Comparison of ENCODE assay signal across 8 mouse cellular contexts in genomic region chr7:116030597-116031387, GRCm38 (mm10). TPM values are rescaled to one million over a fixed set of nuclear protein-coding genes. Genes with fewer than 3 reads are reported as not detected.
DNase-seq lines count a peak whose midpoint lies in the region; ATAC-seq and TF ChIP-seq lines count a peak whose summit lies in the region.
"Had no signal": no experiment of that assay in that cellular context is flagged by ENCODE, and none has a peak within 500 bp of the region (broad histone marks: within the 10 kb centered on the region; RNA-seq: fewer than 3 reads in every experiment).

No protein-coding gene starts in this region.

- 0 out of 2 replicates have a peak, but pooled peaks cover 3% of the 10 kb centered on the region for H3K27me3 ChIP-seq in forebrain, embryonic 15.5 days
- H3K27me3 ChIP-seq in limb, embryonic 13.5 days: peaks cover 29% of the 10 kb centered on the region
- H3K27me3 ChIP-seq in thymus, adult 2 months (ENCODE audit: control insufficient read depth, insufficient read depth, low read length): peaks cover 34% of the 10 kb centered on the region

- TF ChIP-seq POLR2A in thymus, adult 2 months (IDR thresholded peaks at IDR 0.05; ENCODE audit: control insufficient read depth, extremely low read depth, insufficient read depth, low read length, poor library complexity): no peak

- H3K4me3 ChIP-seq in forebrain, embryonic 15.5 days: peak overlapping the region; percentile 54
- H3K4me3 ChIP-seq in limb, embryonic 13.5 days: peak overlapping the region; percentile 65
- H3K4me3 ChIP-seq in thymus, adult 2 months (ENCODE audit: control insufficient read depth, insufficient read depth, low read length): no peak overlapping the region

- peaks cover 76% of the 10 kb centered on the region for H3K4me1 ChIP-seq in forebrain, embryonic 15.5 days
- H3K4me1 ChIP-seq in limb, embryonic 13.5 days: peaks cover 29% of the 10 kb centered on the region
- H3K4me1 ChIP-seq in thymus, adult 2 months (replicated peaks; ENCODE audit: control insufficient read depth, insufficient read depth, low read length): peaks cover 5% of the 10 kb centered on the region

- no peaks in the 10 kb centered on the region for H3K9me3 ChIP-seq in forebrain, embryonic 15.5 days
- H3K9me3 ChIP-seq in limb, embryonic 13.5 days: no peaks in the 10 kb centered on the region

- peak overlapping the region; percentile 95 for H3K4me2 ChIP-seq in forebrain, embryonic 15.5 days (replicated peaks)
- H3K4me2 ChIP-seq in limb, embryonic 13.5 days (replicated peaks): peak overlapping the region; percentile 99

- H3K27ac ChIP-seq in forebrain, embryonic 15.5 days (replicated peaks): peak overlapping the region; percentile 91
- H3K27ac ChIP-seq in limb, embryonic 13.5 days: peak overlapping the region; percentile 95
- H3K27ac ChIP-seq in thymus, adult 2 months (ENCODE audit: control insufficient read depth, insufficient read depth, low read length): no peak overlapping the region

- intact Hi-C loops in heart, postnatal 36 days (cut with DNase I): loop anchor here (5.0 to 10.0 kb wide), 5 partner anchors 78 to 663 kb away; no protein-coding TSS in a partner anchor

- no peaks in the 10 kb centered on the region for H3K36me3 ChIP-seq in forebrain, embryonic 15.5 days
- H3K36me3 ChIP-seq in limb, embryonic 13.5 days: no peaks in the 10 kb centered on the region
- no peaks in the 10 kb centered on the region for H3K36me3 ChIP-seq in thymus, adult 2 months (ENCODE audit: control insufficient read depth, insufficient read depth, low read length)

- DNase-seq in ES-CJ7 (ENCODE audit: low read depth, low spot score): peak; percentile 32
- DNase-seq in ZHBTc4 (ENCODE audit: low read depth, low spot score): peak; percentile 47
- peak; percentile 62 to 72 for DNase-seq in heart, postnatal 36 days
- peak; percentile 80 for DNase-seq in neural tube, embryonic 10.5 days (ENCODE audit: extremely low spot score, low spot score)
- DNase-seq in thymus, adult 2 months: no peak

- WGBS in forebrain, embryonic 15.5 days: 5% methylated on average over 26 of the region's 26 CpGs
- 9% methylated on average over 26 of the region's 26 CpGs for WGBS in limb, embryonic 13.5 days
- 55% methylated on average over 26 of the region's 26 CpGs for WGBS in thymus, adult 2 months

- ATAC-seq in forebrain, embryonic 15.5 days (replicated peaks): no peak; the same call in 1 of the 2 replicates
- ATAC-seq in limb, embryonic 13.5 days (ENCODE audit: low FRiP score, low read depth): peak; percentile 44

- peak overlapping the region; percentile 79 for H3K9ac ChIP-seq in forebrain, embryonic 15.5 days (replicated peaks)
- H3K9ac ChIP-seq in limb, embryonic 13.5 days: peak overlapping the region; percentile 95

- TF ChIP-seq CTCF in thymus, adult 2 months (IDR thresholded peaks at IDR 0.05; ENCODE audit: borderline replicate concordance, control insufficient read depth, extremely low read depth, insufficient read depth, low read length, poor library complexity): no peak

RNA-seq across cellular contexts. Expression of gene Sox6, which starts 7.8 kb away (rescaled TPM):
- 111 and 116 TPM in 2 replicates for polyA plus RNA-seq in forebrain, embryonic 15.5 days (2015; fragmentation: Nextera tagmentation; extraction: Ambion mirVana)
- 10 to 100 TPM; 24.0 to 30.4 TPM for total RNA-seq in heart, postnatal 36 days (2021)
- 105 and 124 TPM in 2 replicates for polyA plus RNA-seq in limb, embryonic 13.5 days (2015; fragmentation: Nextera tagmentation; extraction: Ambion mirVana)
- 1.1 and 2.1 TPM in 2 replicates for polyA plus RNA-seq in thymus, adult 2 months (2012; rRNA removed)

RNA-seq across cellular contexts. Expression of gene 1110004F10Rik, which starts 8.4 kb away (rescaled TPM):
- polyA plus RNA-seq in forebrain, embryonic 15.5 days (2015; fragmentation: Nextera tagmentation; extraction: Ambion mirVana): 360 and 363 TPM in 2 replicates
- 10 to 100 TPM; 51.2 to 55.9 TPM for total RNA-seq in heart, postnatal 36 days (2021)
- polyA plus RNA-seq in limb, embryonic 13.5 days (2015; fragmentation: Nextera tagmentation; extraction: Ambion mirVana): 319 and 338 TPM in 2 replicates
- polyA plus RNA-seq in thymus, adult 2 months (2012; rRNA removed): 58.5 and 61.4 TPM in 2 replicates

RNA-seq across cellular contexts. Expression of gene Gm4353, which starts 53.6 kb away (rescaled TPM):
- polyA plus RNA-seq in forebrain, embryonic 15.5 days (2015; fragmentation: Nextera tagmentation; extraction: Ambion mirVana): 0.55 and 1.0 TPM in 2 replicates
- total RNA-seq in heart, postnatal 36 days (2021): 1 to 10 TPM; 1.3 TPM
- polyA plus RNA-seq in limb, embryonic 13.5 days (2015; fragmentation: Nextera tagmentation; extraction: Ambion mirVana): 1.6 and 1.7 TPM in 2 replicates
- polyA plus RNA-seq in thymus, adult 2 months (2012; rRNA removed): 1.1 and 1.5 TPM in 2 replicates
- total RNA-seq: neutrophil, adult 5-6 weeks had no signal

Comparison
In these comparisons a context has a peak if more than half of its experiments do, and no peak if none do; other contexts are left out.
1. RNA of gene Sox6, which starts 7.8 kb away (polyA plus RNA-seq): 111 to 116 TPM in forebrain, embryonic 15.5 days and 105 to 124 TPM in limb, embryonic 13.5 days; 1.1 to 2.1 TPM in thymus, adult 2 months; every median in the first group is over 10 times any median in the second.